Mouse (Mus musculus): Measurements from ENCODE around the gene Atf1. TPM values are rescaled to one million over a fixed set of nuclear protein-coding genes. Genes with fewer than 3 reads are reported as not detected.
"Not testable (repeated sequence)": the region's sequence is repeated elsewhere in the genome, so short reads cannot be mapped to it uniquely, and the experiment has no call there.

Atf1 gene
- polyA plus RNA-seq, 1 experiment from 2014 or later: 46.9 TPM

DNA sequence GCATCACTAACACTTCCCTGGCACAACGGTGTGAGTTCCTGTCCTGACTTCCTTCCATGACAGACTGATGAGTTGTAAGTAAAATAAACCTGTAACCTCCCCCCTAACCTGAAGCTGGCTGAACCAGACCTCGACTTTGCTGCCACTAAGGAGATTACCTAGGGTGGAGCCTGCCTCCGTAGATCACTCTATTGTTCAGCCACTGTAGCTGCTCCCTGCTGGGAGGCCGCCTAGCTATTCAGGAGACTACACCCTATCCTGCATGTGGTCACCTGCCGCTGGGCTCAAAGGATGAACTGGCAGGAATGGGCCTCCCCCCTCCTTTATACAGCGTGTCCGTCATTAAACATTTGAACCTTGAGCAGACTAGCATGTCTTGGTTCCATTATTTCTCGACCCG lies 42.2 kb downstream of the Atf1 start:
- Histone ChIP-seq H3K27ac (no peak overlapping the region), H3K4me2 (no peak overlapping the region)
- ATAC-seq (ENCODE audit: insufficient read depth, low FRiP score, low read depth): no peak

DNA sequence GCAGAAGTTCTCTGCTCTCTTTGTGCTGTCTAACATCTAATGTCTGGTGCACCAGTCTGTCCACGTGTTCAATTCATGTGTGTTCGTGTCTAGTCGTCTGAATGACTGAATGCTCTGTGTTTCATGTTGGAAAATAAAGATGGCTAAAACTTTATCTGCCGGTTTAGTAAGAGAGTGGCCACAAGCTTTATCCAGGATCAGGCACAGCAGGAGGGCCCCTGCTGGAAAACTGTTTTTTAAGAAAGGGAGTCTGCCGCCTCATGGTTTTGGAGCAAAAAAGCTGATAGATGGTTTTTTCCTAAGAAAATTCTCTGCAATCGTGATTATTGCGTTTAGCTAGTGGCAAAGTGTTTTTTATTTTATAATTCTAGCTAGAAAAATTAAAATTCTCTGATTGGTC lies 43.0 kb downstream of the Atf1 start:
- ATAC-seq (ENCODE audit: insufficient read depth, low FRiP score, low read depth); H3K9me3 ChIP-seq; H3K27ac ChIP-seq; H3K27me3 ChIP-seq (replicated peaks); H3K4me1 ChIP-seq; H3K36me3 ChIP-seq; H3K4me2 ChIP-seq; H3K4me3 ChIP-seq (replicated peaks); H3K9ac ChIP-seq: not testable (repeated sequence)
- 41% methylated on average over 7 of the region's 7 CpGs for WGBS

More for the DNA sequence above, 42.2 kb downstream of the Atf1 start:
- 24% methylated on average over 9 of the region's 9 CpGs for WGBS
- Histone ChIP-seq H3K27me3 (replicated peaks) (no peaks in the 10 kb centered on the region), H3K9me3 (no peaks in the 10 kb centered on the region), H3K4me3 (replicated peaks) (no peak overlapping the region), H3K4me1 (no peaks in the 10 kb centered on the region), H3K36me3 (no peaks in the 10 kb centered on the region), H3K9ac (no peak overlapping the region)

- H3K9me3 ChIP-seq: no peaks in the 10 kb centered on the region
- H3K4me3 ChIP-seq (replicated peaks): no peak overlapping the region
- 67% methylated on average over 14 of the region's 14 CpGs for WGBS
- no peaks in the 10 kb centered on the region for H3K36me3 ChIP-seq
- no peak overlapping the region for H3K9ac ChIP-seq
- H3K4me1 ChIP-seq: no peaks in the 10 kb centered on the region
- ATAC-seq (ENCODE audit: insufficient read depth, low FRiP score, low read depth): no peak
- no peak overlapping the region for H3K27ac ChIP-seq
- H3K4me2 ChIP-seq: no peak overlapping the region
- H3K27me3 ChIP-seq (replicated peaks): no peaks in the 10 kb centered on the region
These were observed 43.8 kb downstream of the Atf1 start for GRCm38 (mm10) chr15:100271411-100271810.

DNA sequence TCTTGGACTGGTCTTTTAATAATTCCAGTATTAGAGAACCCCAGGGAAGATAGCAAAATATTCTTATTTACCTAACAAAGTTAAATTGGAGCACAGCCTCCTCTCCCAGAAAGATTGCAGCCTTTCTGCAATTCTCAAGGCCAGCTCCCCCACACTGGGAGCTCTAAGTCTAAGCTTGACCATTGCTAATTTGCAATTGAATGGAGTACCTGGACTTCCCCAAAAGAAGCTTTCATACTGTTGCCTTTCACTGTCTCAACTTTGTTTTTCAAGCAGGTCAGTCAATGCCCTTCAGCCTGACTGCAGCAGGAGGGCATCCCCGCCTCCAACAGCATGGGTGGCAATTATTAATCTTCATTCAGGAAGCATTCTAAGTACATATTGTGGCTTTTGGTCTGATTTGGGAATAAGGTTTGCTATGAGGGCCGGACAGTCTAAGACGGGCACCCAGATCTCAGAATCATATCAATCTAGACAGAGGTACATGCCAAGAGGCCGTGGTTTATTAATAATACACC lies 46.2 kb downstream of the Atf1 start:
- H3K27me3 ChIP-seq (replicated peaks); H3K36me3 ChIP-seq; H3K4me2 ChIP-seq; H3K9ac ChIP-seq; H3K4me3 ChIP-seq (replicated peaks); H3K4me1 ChIP-seq; H3K27ac ChIP-seq; H3K9me3 ChIP-seq; ATAC-seq (ENCODE audit: insufficient read depth, low FRiP score, low read depth): not testable (repeated sequence)
- WGBS: 90% methylated on average over 4 of the region's 4 CpGs

DNA sequence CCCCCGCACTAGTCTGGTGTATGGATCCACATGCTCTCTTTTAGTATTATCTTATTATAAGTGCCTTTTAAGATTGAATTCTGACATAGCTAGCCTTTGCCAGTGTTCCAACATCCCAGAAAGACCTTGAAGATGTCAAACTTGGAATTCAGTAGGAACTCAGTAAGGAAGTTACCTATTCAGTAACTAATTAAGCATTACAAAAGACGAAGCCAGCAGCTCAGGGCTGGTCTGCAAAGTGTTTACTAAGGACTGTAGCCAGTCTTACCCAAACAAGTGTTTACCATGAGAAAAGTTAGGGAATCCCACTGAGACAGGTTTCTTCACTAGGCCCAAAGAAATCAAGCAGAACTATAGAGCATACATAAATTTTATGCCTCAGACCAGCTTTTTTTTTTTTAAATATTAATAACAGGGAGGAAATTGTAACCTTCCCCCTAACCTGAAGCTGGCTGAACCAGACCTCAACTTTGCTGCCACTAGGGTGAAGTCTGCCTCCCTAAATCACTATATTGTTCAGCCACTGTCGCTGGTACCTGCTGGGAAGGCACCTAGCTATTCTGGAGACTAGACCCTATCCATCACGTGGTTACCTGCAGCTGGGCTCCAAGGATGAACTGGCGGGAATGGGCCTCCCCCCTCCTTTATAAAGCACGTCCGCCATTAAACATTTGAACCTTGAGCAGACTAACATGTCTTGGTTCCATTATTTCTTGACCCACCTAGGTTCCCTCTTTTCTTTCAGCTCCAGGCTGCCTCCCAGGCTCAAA lies 47.4 kb downstream of the Atf1 start:
- Histone ChIP-seq H3K27me3 (replicated peaks) (no peaks in the 10 kb centered on the region), H3K9ac (no peak overlapping the region), H3K9me3 (no peaks in the 10 kb centered on the region), H3K4me2 (no peak overlapping the region), H3K4me3 (replicated peaks) (no peak overlapping the region), H3K27ac (no peak overlapping the region), H3K4me1 (no peaks in the 10 kb centered on the region), H3K36me3 (no peaks in the 10 kb centered on the region)
- WGBS: 87% methylated on average over 7 of the region's 7 CpGs
- no peak for ATAC-seq (ENCODE audit: insufficient read depth, low FRiP score, low read depth)

GRCm38 (mm10) chr15:100276403-100276802 lies 48.8 kb downstream of the Atf1 start:
- no peaks in the 10 kb centered on the region for H3K4me1 ChIP-seq
- no peaks in the 10 kb centered on the region for H3K36me3 ChIP-seq
- no peak for ATAC-seq (ENCODE audit: insufficient read depth, low FRiP score, low read depth)
- no peak overlapping the region for H3K27ac ChIP-seq
- H3K9ac ChIP-seq: no peak overlapping the region
- no peaks in the 10 kb centered on the region for H3K9me3 ChIP-seq
- H3K4me3 ChIP-seq (replicated peaks): no peak overlapping the region
- H3K4me2 ChIP-seq: no peak overlapping the region
- WGBS: 87% methylated on average over 4 of the region's 4 CpGs
- H3K27me3 ChIP-seq (replicated peaks): no peaks in the 10 kb centered on the region

- WGBS: 93% methylated on average over 3 of the region's 3 CpGs
- Histone ChIP-seq H3K4me3 (replicated peaks) (no peak overlapping the region), H3K9me3 (no peaks in the 10 kb centered on the region), H3K27ac (no peak overlapping the region), H3K4me2 (no peak overlapping the region), H3K27me3 (replicated peaks) (no peaks in the 10 kb centered on the region), H3K36me3 (no peaks in the 10 kb centered on the region), H3K4me1 (no peaks in the 10 kb centered on the region), H3K9ac (no peak overlapping the region)
- ATAC-seq (ENCODE audit: insufficient read depth, low FRiP score, low read depth): no peak
These were observed 50.0 kb downstream of the Atf1 start for GRCm38 (mm10) chr15:100277586-100277985.

DNA sequence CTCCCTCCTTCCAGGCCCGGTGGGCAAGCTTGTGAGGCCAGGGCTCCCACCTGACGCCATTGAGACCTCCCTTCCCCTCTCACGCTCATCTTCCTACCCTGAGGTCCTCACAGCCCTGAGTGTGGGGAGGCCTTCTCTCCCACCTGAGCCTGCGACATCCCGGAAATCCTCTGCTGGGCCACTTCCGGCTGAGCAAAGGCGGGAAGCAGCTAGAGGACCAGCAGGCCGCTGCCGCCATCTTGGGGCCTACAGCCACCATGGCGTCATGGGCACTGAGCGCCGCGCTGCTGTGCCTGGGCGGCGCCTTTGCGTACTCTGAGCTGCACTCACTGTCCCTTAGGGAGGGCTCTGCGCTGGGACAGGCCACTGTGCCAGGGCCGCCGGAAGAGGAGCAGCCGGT lies 53.0 kb downstream of the Atf1 start, which contains the start of gene Tmprss12:
Tmprss12 (plus strand) TSS at position 212 of the 400 bp plus-strand sequence.
- ATAC-seq (ENCODE audit: insufficient read depth, low FRiP score, low read depth): no peak
- Histone ChIP-seq H3K4me3 (replicated peaks) (no peak within 1 kb of the TSS), H3K27ac (no peak within 1 kb of the TSS), H3K9ac (no peak within 1 kb of the TSS), H3K4me1 (no peaks in the 10 kb centered on the region), H3K4me2 (no peak within 1 kb of the TSS), H3K9me3 (no peaks in the 10 kb centered on the region), H3K36me3 (no peaks in the 10 kb centered on the region), H3K27me3 (replicated peaks) (no peaks in the 10 kb centered on the region)
- 96% methylated on average over 20 of the region's 20 CpGs for WGBS

DNA sequence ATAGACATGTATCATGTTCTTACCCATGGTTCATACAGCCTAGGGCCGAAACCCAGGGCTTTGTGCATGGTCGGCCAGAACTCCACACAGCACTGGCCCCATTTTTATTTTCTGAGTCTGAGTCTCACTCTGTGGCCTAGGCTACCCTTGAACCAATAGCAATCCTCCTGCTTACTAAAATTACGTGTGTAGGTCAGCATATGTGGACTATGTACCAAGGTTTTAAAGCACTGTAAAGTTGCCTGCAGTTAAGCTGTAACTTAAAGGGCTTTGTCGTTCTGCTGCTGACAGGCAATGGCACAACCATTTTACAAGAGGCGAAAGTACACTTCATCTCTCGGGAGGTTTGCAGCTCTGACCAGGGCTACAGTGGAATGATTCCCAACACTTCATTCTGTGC lies 61.4 kb downstream of the Atf1 start:
- no peaks in the 10 kb centered on the region for H3K36me3 ChIP-seq
- WGBS: 90% methylated on average over 6 of the region's 6 CpGs
- no peaks in the 10 kb centered on the region for H3K27me3 ChIP-seq (replicated peaks)
- no peaks in the 10 kb centered on the region for H3K4me1 ChIP-seq
- no peak overlapping the region for H3K4me2 ChIP-seq
- no peak for ATAC-seq (ENCODE audit: insufficient read depth, low FRiP score, low read depth)
- no peak overlapping the region for H3K4me3 ChIP-seq (replicated peaks)
- H3K9ac ChIP-seq: no peak overlapping the region
- H3K27ac ChIP-seq: no peak overlapping the region
- H3K9me3 ChIP-seq: no peaks in the 10 kb centered on the region

- WGBS: 79% methylated on average over 5 of the region's 5 CpGs
- Histone ChIP-seq H3K9me3 (no peaks in the 10 kb centered on the region), H3K27me3 (replicated peaks) (no peaks in the 10 kb centered on the region), H3K9ac (no peak overlapping the region), H3K4me1 (no peaks in the 10 kb centered on the region), H3K4me2 (no peak overlapping the region), H3K4me3 (replicated peaks) (no peak overlapping the region), H3K27ac (no peak overlapping the region), H3K36me3 (no peaks in the 10 kb centered on the region)
- no peak for ATAC-seq (ENCODE audit: insufficient read depth, low FRiP score, low read depth)
These were observed 63.2 kb downstream of the Atf1 start for GRCm38 (mm10) chr15:100290858-100291257.

- no peaks in the 10 kb centered on the region for H3K27me3 ChIP-seq (replicated peaks)
- no peaks in the 10 kb centered on the region for H3K4me1 ChIP-seq
- no peak overlapping the region for H3K4me3 ChIP-seq (replicated peaks)
- H3K36me3 ChIP-seq: no peaks in the 10 kb centered on the region
- no peak overlapping the region for H3K9ac ChIP-seq
- H3K9me3 ChIP-seq: no peaks in the 10 kb centered on the region
- WGBS: 44% methylated on average over 7 of the region's 7 CpGs
- H3K4me2 ChIP-seq: no peak overlapping the region
- no peak for ATAC-seq (ENCODE audit: insufficient read depth, low FRiP score, low read depth)
- H3K27ac ChIP-seq: no peak overlapping the region
These were observed 64.7 kb downstream of the Atf1 start for GRCm38 (mm10) chr15:100292326-100292725.

- Histone ChIP-seq H3K27me3 (replicated peaks) (no peaks in the 10 kb centered on the region), H3K27ac (no peak overlapping the region), H3K4me1 (no peaks in the 10 kb centered on the region), H3K36me3 (no peaks in the 10 kb centered on the region), H3K9me3 (no peaks in the 10 kb centered on the region), H3K9ac (no peak overlapping the region), H3K4me2 (no peak overlapping the region), H3K4me3 (replicated peaks) (no peak overlapping the region)
- WGBS: 86% methylated on average over 5 of the region's 5 CpGs
- no peak for ATAC-seq (ENCODE audit: insufficient read depth, low FRiP score, low read depth)
These were observed 70.2 kb downstream of the Atf1 start for GRCm38 (mm10) chr15:100297856-100298255.

Measured in stomach, embryonic 15.5 days (tissue).